Mouse (Mus musculus) cerebellum, adult (tissue): ENCODE data around the gene Frmd4b.

Source experiments
- ATAC-seq: cut with Nextera tagmentation; 2 replicates; pipeline ENCODE4 v1.9.2; 2017; ENCODE audit warnings: mild to moderate bottlenecking, moderate library complexity, mixed read lengths; ENCODE audit not compliant: insufficient number of reproducible peaks, low FRiP score, low TSS enrichment

Frmd4b gene

DNA sequence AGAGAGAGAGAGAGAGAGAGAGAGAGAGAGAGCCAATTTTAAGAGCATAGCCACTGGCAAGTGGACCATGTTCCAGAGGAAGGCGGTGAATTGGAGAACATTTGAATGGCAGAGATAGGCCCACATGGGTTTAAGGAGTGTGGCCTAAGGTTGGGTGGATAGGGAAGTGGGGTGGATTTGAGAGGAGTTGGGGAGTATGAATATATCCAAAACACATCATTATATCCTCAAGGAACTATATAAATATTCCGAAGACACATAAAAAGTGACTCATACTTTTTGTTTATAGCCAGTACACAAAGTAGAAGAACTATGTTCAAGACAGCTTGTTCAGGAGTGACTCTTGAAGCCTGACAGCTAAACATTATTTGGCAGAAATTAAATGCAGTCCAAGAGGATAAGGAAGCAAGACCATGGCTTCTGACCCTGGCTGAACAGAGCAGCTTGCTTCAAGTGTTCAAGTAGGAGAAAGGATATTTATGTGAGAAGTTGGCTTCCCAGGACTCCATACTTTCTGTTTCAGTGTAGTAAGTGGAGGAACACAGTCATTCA lies 36.8 kb downstream of the Frmd4b start:
- no peak for ATAC-seq

DNA sequence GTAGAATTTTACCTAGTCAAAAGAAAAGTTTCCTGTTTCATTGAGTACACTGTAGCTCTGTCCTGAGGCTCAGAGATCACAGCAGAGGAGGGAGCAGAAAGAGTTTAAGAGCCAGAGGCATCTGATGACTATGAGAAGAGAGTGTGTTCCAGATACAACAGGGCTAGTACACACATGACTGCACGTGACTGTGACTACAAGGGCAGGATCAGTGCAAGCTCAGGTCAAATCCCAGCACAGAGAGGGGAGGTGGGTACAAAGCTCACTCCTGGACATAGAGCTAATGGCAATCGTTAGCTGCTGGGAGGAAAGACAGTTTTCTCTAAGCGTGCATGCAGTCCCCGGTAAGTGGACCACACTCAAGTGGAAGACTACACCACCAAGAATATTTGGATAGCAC lies 37.6 kb downstream of the Frmd4b start:
- ATAC-seq = no peak

DNA sequence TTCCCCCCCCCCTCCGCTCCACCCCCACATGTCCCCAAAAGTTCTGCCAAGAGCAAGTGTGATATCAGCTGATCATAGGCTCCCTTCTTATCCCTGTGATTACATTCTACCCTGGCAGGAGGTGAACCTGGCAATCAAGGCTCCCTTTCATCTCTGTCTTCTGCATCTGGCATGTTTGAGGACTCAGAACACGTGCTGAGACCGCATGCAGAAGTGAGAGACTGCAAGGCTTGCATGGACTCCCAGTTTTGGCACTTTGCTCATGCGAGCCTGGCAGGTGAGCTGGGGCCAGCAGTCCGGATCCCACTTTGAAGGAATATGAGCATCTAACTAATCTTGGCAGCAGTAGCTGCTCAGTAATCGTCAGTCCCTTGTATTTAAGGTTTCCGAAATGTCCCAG lies 39.1 kb downstream of the Frmd4b start:
- ATAC-seq = 0 out of 2 replicates have a peak, but pooled peaks have one; percentile 13

GRCm38 (mm10) chr6:97577349-97577748 lies 40.0 kb downstream of the Frmd4b start:
- no peak for ATAC-seq

GRCm38 (mm10) chr6:97576565-97577346 lies 40.6 kb downstream of the Frmd4b start:
- no peak for ATAC-seq

GRCm38 (mm10) chr6:97576096-97576495 lies 41.2 kb downstream of the Frmd4b start:
- no peak for ATAC-seq

GRCm38 (mm10) chr6:97574973-97575372 lies 42.4 kb downstream of the Frmd4b start:
- no peak for ATAC-seq

DNA sequence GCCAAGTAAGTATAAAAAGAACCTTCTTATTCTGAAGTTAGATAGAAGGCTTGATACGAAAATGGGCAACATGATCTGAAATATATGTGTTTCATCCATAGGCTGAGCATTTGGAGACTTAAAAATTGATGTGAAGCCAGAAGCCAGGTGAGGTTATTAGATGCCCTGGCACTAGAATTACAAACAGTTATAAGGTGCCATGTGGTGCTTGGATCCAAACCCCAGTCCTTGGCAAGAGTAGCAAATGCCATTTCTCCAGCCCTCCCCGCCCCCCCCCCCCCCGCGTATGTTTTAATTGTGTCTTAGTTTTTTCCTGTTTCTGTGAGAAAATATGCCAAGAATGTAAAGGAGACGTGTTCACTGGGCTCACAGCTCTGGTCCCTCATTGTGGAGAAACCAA lies 45.1 kb downstream of the Frmd4b start:
- ATAC-seq = no peak

GRCm38 (mm10) chr6:97568538-97568937 lies 48.8 kb downstream of the Frmd4b start:
- no peak for ATAC-seq

- no peak for ATAC-seq
Measured at GRCm38 (mm10) chr6:97566746-97567145, 50.6 kb downstream of the Frmd4b start.

- peak; percentile 85 for ATAC-seq
Measured at GRCm38 (mm10) chr6:97557147-97557546, 60.2 kb downstream of the Frmd4b start.

- ATAC-seq = no peak
Measured at GRCm38 (mm10) chr6:97555637-97556036, 61.7 kb downstream of the Frmd4b start.

- ATAC-seq = no peak
Measured at GRCm38 (mm10) chr6:97553431-97553830, 63.9 kb downstream of the Frmd4b start.

GRCm38 (mm10) chr6:97552573-97552972 lies 64.8 kb downstream of the Frmd4b start:
- no peak for ATAC-seq

DNA sequence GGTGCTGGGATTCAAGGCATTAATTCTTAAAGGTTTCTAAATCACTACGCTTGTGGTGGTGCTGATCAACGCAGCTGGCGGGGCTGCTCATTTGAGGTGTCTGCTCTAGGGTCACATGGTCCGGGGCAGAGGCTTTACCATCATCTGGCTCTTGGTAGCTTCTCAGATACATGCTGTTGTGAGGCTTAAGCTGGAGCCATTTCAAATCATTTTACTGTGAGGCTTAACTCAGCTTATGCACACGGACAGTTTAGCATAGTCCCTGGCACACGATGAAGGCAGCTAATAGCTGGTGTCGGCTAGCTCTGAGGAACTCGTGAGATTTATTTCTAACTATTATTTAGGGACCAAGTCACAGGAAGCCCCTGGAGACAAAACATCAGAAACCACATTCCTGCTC lies 65.5 kb downstream of the Frmd4b start:
- ATAC-seq = no peak

- no peak for ATAC-seq
Measured at GRCm38 (mm10) chr6:97551161-97551560, 66.2 kb downstream of the Frmd4b start.

- no peak for ATAC-seq
Measured at GRCm38 (mm10) chr6:97540458-97540857, 76.9 kb downstream of the Frmd4b start.

DNA sequence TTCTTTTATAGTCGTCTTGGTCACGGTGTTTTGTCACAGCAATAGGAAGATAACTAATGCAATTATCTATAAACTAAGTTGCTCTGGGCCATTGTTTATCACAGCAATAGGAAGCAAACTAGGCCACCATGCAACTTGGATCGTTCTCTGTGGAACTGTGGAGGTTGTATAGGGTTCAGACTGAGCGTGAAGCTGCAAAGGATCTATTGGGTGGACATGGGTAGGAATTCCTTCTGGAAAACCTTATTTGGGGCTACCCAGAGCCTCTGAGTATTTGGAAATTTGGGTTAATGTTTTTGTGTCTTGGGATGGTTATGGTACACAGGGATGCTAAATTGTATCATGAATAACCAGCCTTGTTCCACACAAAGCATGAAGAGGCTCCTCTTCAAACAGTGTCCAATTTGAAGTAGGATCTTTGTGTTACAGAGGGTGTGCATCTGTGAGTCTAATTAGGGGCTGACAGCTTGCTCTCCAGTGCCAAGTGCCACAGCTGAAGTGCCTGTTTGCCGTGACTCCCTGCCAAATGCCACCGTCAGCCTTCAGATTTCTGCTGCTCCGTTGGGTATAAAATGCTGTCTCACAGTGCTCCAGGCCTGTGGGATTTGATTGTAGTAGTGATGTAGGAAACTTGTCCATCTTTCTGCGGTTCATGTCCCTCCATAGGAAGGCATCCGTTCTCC lies 81.4 kb downstream of the Frmd4b start:
- peak; percentile 85 for ATAC-seq

DNA sequence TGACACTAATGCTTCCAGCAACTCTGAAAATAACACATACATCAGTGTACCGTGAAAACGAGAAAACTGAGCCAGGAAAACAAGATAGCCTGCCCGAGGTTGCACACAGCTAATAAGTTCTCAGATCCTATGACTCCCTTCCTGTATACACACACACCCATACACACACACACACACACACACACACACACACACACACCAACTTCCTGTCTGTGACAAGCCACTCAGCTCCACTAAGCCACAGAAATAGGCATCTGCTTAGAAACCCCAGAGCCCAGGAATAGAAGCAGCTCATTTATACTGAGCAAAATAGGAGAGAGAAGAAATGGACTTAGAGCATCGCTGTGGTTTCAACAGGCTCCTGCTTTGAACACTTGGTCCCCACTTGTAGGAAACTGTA lies 86.3 kb downstream of the Frmd4b start:
- ATAC-seq = no peak

DNA sequence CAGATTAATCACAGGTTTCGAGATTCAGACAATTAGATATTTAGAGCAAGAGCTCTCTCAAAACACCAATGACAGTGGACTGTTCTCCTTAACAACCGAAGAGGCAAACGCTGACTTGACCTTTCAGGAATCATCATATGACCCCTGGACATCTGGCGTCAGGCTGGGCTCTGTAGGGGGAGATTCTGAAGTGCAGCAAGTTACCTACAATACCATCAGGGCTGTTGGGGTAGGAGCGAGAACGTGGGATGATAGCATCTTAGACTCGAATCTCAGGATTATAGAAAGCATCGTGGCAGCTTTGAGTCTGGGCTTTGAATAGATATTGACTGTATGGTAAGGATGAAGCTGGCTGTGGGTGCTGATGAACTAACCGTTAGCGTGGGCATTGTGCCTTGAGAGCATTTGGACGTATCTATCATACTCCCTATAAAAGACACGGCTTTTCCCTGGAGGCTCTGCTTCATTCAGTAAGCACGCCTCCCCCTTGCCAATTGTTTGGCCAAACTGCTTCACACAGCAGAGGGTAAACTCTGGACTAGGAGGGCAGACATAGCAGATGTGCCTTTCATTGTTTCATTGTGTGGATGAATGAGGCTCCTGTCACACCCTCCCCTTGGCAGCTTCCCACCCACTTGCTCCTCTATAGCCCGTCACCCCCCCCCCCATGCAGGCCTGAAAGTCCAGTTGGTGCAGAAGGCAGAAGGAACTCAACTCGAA lies 88.2 kb downstream of the Frmd4b start:
- ATAC-seq = no peak

GRCm38 (mm10) chr6:97526092-97526491 lies 91.2 kb downstream of the Frmd4b start:
- peak; percentile 57; the same call in 1 of the 2 replicates for ATAC-seq
